Mouse (Mus musculus) embryonic stem cell, embryonic (primary cell): ENCODE results near the gene Eif4ebp2.

Experiments
- CTCF ChIA-PET, 4 experiments: fragments of 300-600 bp in 2 of 4; fragments of 350-600 bp in 2 of 4; sonication (Branson Sonifier 250); formaldehyde crosslinking; loops; one replicate each; lab custom pipeline; 2022; ENCODE audit warnings: inconsistent platforms in 2 of 4; lab: Charles Lee
- POLR2A ChIA-PET, 4 experiments: fragments of 300-600 bp in 2 of 4; fragments of 350-600 bp in 2 of 4; sonication (Branson Sonifier 250); formaldehyde crosslinking; loops; one replicate each; lab custom pipeline; 2022; ENCODE audit warnings: antibody characterized with exemption in 4 of 4, inconsistent platforms in 1 of 4; lab: Charles Lee

Gene Eif4ebp2

GRCm38 (mm10) chr10:61475594-61476439 lies 23.4 kb upstream of the Eif4ebp2 start, which contains the start of gene Lrrc20:
Lrrc20 (plus strand) TSS chr10:61475801.
- ChIA-PET POLR2A (interaction anchor here (0.6 to 2.7 kb wide), 57 partner anchors 9 to 329 kb away, joined by 3 to 36 read pairs (median 4); partner anchors contain the start of genes Eif4ebp2 (in 3 of the 4), Nodal (in 2 of the 4), Sar1a (in 2 of the 4) and Ppa1 (in 1 of the 4)), CTCF (interaction anchor here (0.5 to 2.1 kb wide), 35 partner anchors 9 to 1902 kb away, joined by 3 to 26 read pairs (median 4); partner anchors contain the start of genes Adamts14 (in 1 of the 4), Eif4ebp2 (in 1 of the 4) and Nodal (in 1 of the 4))

- ChIA-PET CTCF (interaction anchor here in 2 of 4 experiments (0.6 to 1.1 kb wide), 3 partner anchors 18 to 128 kb away, joined by 3 to 8 read pairs (median 4); no protein-coding TSS in a partner anchor), POLR2A (interaction anchor here in 3 of 4 experiments (0.6 to 2.7 kb wide), 7 partner anchors 17 to 177 kb away, joined by 3 to 14 read pairs (median 9); partner anchors contain the start of gene Eif4ebp2 (in 2 of the 3))
These were observed 21.9 kb upstream of the Eif4ebp2 start for GRCm38 (mm10) chr10:61474344-61474743.

- POLR2A ChIA-PET, result interaction anchor here in 3 of 4 experiments (0.6 to 2.7 kb wide), 3 partner anchors 21 to 443 kb away, joined by 3 to 12 read pairs (median 4); partner anchors contain the start of gene Eif4ebp2 (in 1 of the 3)
- CTCF ChIA-PET, result interaction anchor here in 2 of 4 experiments (1.0 to 1.1 kb wide), 2 partner anchors 19 to 129 kb away, joined by 3 to 4 read pairs; no protein-coding TSS in a partner anchor
These were observed 21.2 kb upstream of the Eif4ebp2 start for GRCm38 (mm10) chr10:61473640-61474039.

GRCm38 (mm10) chr10:61468900-61469299 lies 16.4 kb upstream of the Eif4ebp2 start:
- CTCF ChIA-PET, result interaction anchor here in 2 of 4 experiments (0.6 to 1.5 kb wide), 4 partner anchors 23 to 270 kb away, joined by 3 to 6 read pairs (median 4); no protein-coding TSS in a partner anchor

GRCm38 (mm10) chr10:61466873-61467272 lies 14.4 kb upstream of the Eif4ebp2 start:
- CTCF ChIA-PET, result interaction anchor here (0.5 to 1.4 kb wide), 81 partner anchors 9 to 1268 kb away, joined by 3 to 26 read pairs (median 4); partner anchors contain the start of genes Lrrc20 (in 4 of the 4), Eif4ebp2 (in 3 of the 4), Adamts14 (in 1 of the 4) and Nodal (in 1 of the 4)
- POLR2A ChIA-PET, result interaction anchor here (0.6 to 1.4 kb wide), 12 partner anchors 8 to 50 kb away, joined by 3 to 9 read pairs (median 4); partner anchors contain the start of genes Lrrc20 (in 3 of the 4) and Eif4ebp2 (in 2 of the 4)

More at GRCm38 (mm10) chr10:61468900-61469299, 16.4 kb upstream of the Eif4ebp2 start:
- POLR2A ChIA-PET, result interaction anchor here in 3 of 4 experiments (0.6 to 1.5 kb wide), 6 partner anchors 14 to 132 kb away, joined by 3 to 6 read pairs (median 3); no protein-coding TSS in a partner anchor

- CTCF ChIA-PET, result interaction anchor here (0.6 to 1.4 kb wide), 32 partner anchors 9 to 402 kb away, joined by 3 to 26 read pairs (median 5); partner anchors contain the start of genes Lrrc20 (in 3 of the 4), Eif4ebp2 (in 2 of the 4) and Nodal (in 1 of the 4)
- POLR2A ChIA-PET, result interaction anchor here (0.6 to 1.4 kb wide), 7 partner anchors 8 to 14 kb away, joined by 3 to 9 read pairs (median 6); partner anchors contain the start of genes Lrrc20 (in 3 of the 4) and Eif4ebp2 (in 1 of the 4)
These were observed 13.8 kb upstream of the Eif4ebp2 start for GRCm38 (mm10) chr10:61466242-61466641.

- ChIA-PET CTCF (interaction anchor here (0.5 to 1.3 kb wide), 9 partner anchors 8 to 205 kb away, joined by 3 to 5 read pairs (median 3); no protein-coding TSS in a partner anchor), POLR2A (interaction anchor here in 3 of 4 experiments (0.5 to 2.0 kb wide), 4 partner anchors 11 to 69 kb away, joined by 3 to 7 read pairs (median 4); partner anchors contain the start of gene Lrrc20 (in 1 of the 3))
These were observed 12.5 kb upstream of the Eif4ebp2 start for GRCm38 (mm10) chr10:61465009-61465408.

GRCm38 (mm10) chr10:61457182-61457581 lies 4.7 kb upstream of the Eif4ebp2 start:
- CTCF ChIA-PET, result interaction anchor here (0.5 to 2.7 kb wide), 8 partner anchors 8 to 258 kb away, joined by 3 to 16 read pairs (median 7); no protein-coding TSS in a partner anchor
- POLR2A ChIA-PET, result interaction anchor here (0.6 to 6.3 kb wide), 22 partner anchors 9 to 1480 kb away, joined by 3 to 38 read pairs (median 4); partner anchors contain the start of genes Lrrc20 (in 2 of the 4) and Nodal (in 1 of the 4)

- CTCF ChIA-PET, result interaction anchor here in 3 of 4 experiments (0.6 to 2.0 kb wide), 12 partner anchors 10 to 254 kb away, joined by 3 to 16 read pairs (median 4); partner anchors contain the start of gene Lrrc20 (in 1 of the 3)
- POLR2A ChIA-PET, result interaction anchor here in 3 of 4 experiments (0.6 to 9.8 kb wide), 61 partner anchors 8 to 683 kb away, joined by 3 to 138 read pairs (median 4); partner anchors contain the start of genes Nodal (in 3 of the 3), Lrrc20 (in 2 of the 3), Ppa1 (in 2 of the 3) and Pald1 (in 1 of the 3)
These were observed 710 bp upstream of the Eif4ebp2 start for GRCm38 (mm10) chr10:61453171-61453570.

GRCm38 (mm10) chr10:61451931-61452617 lies 387 bp downstream of the Eif4ebp2 start:
- CTCF ChIA-PET, result interaction anchor here (0.5 to 2.0 kb wide), 16 partner anchors 15 to 1328 kb away, joined by 3 to 16 read pairs (median 5); partner anchors contain the start of gene Lrrc20 (in 1 of the 4)
- POLR2A ChIA-PET, result interaction anchor here (0.5 to 9.8 kb wide), 59 partner anchors 8 to 1198 kb away, joined by 3 to 138 read pairs (median 5); partner anchors contain the start of genes Nodal (in 4 of the 4), Lrrc20 (in 3 of the 4), Sar1a (in 2 of the 4) and Pald1 (in 1 of the 4)

- POLR2A ChIA-PET, result interaction anchor here (0.6 to 9.8 kb wide), 21 partner anchors 11 to 650 kb away, joined by 3 to 138 read pairs (median 14); partner anchors contain the start of genes Lrrc20 (in 2 of the 4) and Nodal (in 2 of the 4)
- CTCF ChIA-PET, result interaction anchor here (1.0 to 2.0 kb wide), 4 partner anchors 9 to 108 kb away, joined by 4 to 16 read pairs (median 6); no protein-coding TSS in a partner anchor
These were observed 964 bp downstream of the Eif4ebp2 start for GRCm38 (mm10) chr10:61451463-61451930.

GRCm38 (mm10) chr10:61448834-61449233 lies 3.6 kb downstream of the Eif4ebp2 start:
- ChIA-PET POLR2A (interaction anchor here in 2 of 4 experiments (0.5 to 9.8 kb wide), 16 partner anchors 8 to 1037 kb away, joined by 3 to 138 read pairs (median 26); partner anchors contain the start of gene Nodal (in 2 of the 2)), CTCF (interaction anchor here in 1 of 4 experiments (1.0 kb wide), 1 partner anchor 13 kb away, joined by 3 read pairs; no protein-coding TSS in a partner anchor)

GRCm38 (mm10) chr10:61447581-61448353 lies 4.7 kb downstream of the Eif4ebp2 start:
- CTCF ChIA-PET, result interaction anchor here (0.5 to 1.6 kb wide), 11 partner anchors 9 to 306 kb away, joined by 3 to 9 read pairs (median 4); partner anchors contain the start of gene Nodal (in 1 of the 4)
- POLR2A ChIA-PET, result interaction anchor here in 3 of 4 experiments (0.6 to 9.8 kb wide), 30 partner anchors 9 to 381 kb away, joined by 3 to 138 read pairs (median 6); partner anchors contain the start of genes Nodal (in 2 of the 3) and Lrrc20 (in 1 of the 3)

GRCm38 (mm10) chr10:61445016-61445415 lies 7.4 kb downstream of the Eif4ebp2 start:
- POLR2A ChIA-PET, result interaction anchor here in 2 of 4 experiments (0.6 to 9.8 kb wide), 14 partner anchors 6 to 282 kb away, joined by 3 to 138 read pairs (median 10); partner anchors contain the start of gene Nodal (in 2 of the 2)
- CTCF ChIA-PET, result interaction anchor here in 1 of 4 experiments (0.5 kb wide), 1 partner anchor 11 kb away, joined by 3 read pairs; no protein-coding TSS in a partner anchor
